Mouse (Mus musculus) right cerebral cortex, postnatal 25 days (tissue): Measurements from ENCODE around the gene Ccdc158.
A peak's percentile ranks its signal among the peaks of the same experiment; 100 is the strongest.

Experiments
- DNase-seq: peaks from one replicate; pipeline ENCODE4 v3.0.0; 2022

Gene Ccdc158

DNA sequence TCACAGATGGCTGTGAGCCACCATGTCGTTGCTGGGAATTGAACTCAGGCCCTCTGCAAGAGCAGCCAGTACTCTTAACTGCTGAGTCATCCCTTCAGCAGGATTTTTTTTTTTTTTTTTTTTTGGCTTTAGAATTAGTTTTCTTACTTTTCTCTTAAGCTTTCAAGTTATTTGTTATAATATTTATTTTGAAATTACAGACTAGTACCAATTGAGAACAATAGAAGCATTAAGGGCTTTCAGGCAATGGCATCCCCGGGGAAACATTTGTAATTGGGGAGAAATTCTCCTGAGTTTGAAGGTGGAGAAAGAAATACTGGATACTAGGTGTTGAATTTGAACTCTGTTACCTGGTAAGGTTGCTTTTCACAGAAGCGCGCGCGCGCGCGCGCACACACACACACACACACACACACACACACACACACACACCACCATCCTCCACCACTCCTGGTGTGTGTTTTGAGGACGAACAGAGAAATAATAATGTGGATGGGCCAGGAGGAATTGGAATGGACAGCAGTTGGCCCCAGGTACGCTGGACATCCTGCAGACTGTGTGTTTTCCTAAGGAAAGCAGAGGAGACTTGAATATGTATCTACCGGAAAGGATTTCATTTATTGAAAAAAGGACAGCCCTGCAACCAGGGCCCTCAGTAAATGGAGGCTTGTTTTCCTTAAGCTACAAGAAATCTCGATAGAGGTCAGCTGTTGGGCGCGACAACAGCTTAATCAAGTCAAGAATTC, 9.8 kb upstream of the Ccdc158 start:
- DNase-seq = no peak

DNA sequence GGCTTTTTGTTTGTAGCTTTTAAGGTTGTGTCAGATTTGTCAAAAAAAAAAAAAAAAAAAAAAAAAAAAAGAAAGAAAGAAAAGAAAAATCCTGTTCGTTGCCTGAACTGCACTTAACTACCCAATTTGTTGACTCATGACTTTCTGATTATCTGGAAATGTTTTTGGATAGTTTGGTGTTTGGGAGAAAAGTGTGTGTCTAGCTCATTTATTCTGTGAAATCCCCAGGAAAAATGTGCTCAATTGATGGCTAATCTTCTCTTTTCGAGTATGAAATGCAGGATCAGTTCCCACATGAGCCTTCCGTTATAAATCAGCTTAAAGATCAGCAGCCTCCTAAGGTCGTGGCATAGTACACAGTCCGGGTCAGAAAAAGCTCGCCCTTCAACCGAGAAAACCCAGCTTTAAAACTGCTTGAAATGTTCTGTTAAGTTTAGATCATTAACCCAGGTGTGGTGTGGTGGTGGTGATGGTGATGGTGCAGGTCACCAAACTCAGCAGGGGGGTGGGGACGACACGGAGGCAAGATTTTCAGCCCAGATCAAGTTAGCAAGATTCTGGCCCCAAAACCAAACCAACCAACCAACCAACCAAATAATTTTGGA, 8.9 kb upstream of the Ccdc158 start:
- DNase-seq = no peak

DNA sequence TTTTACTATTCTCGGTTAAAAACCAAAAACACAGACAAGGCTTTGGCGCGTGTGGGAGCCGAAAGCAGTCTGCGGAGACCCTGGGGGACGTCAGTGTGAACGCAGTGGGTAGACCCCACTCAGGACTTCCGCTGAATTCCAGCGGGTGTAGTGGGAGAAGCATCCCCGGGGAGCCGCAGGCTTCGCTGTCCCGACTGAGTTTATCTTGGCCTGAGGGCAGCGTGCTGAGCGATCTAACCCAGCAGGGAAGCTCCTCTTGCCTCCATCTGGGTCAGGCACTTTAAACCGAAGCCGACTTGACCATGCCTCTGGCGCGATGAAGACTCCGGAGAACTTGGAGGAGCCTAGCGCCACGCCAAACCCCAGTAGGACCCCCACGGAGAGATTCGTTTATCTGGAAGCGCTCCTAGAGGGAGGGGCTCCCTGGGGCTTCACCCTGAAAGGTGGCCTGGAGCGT, 8.3 kb upstream of the Ccdc158 start, which contains the start of gene Shroom3:
Shroom3 (plus strand) TSS at position 85 of the 457 bp plus-strand sequence.
- no peak for DNase-seq

DNA sequence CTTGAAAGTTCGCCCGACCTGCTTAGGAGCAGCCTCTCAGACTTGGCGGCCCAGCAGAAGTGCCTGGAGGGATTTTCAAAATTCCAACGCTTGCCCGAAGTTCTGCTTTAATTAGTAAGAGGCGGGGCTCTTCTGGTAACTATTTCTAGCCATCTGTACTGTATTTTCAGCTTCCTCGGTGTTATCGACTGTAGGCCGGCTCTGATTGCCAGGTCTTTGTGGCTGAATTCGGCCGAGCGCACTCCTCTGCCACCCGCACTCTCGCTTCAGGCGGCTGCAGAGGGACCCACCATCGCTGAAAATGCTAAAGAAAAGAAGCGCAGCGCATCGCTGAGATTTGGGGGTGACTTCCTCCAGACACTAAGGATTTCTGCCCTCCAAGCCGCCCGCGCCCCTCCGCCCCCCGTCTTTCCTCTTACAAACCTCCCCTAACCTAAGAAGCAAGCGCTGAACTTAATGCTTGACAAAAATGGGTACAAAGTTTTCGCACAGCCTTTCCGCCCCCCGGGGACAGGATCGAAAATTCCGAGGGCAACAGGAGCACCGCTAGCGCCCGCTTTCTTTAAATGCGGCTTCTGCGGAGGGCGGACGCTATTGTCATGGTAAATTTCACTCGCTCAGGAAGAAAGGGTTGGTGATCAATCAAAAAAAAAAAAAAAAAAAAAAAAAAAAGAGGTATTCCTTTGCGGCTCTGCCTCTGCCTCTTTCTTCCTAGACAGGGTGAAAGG, 7.7 kb upstream of the Ccdc158 start:
- no peak for DNase-seq

DNA sequence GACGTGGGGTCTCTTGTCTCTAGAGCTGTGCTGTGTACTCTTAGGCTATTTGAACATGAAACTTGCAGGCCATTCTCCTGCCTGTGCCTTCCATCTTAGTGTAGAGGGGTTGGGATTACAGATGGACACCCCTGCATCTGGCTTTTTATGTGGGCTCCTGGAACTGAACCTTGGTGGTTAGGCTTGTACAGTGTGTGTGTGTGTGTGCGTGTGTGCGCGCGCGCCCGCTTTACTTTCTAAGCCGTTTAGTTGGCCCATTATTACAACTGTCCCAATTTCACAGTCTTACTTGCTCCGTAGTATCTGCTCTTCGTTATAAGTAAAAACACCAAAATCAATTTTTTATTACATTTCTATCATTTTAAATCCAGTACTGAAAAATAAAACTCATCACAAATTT, 6.8 kb upstream of the Ccdc158 start:
- no peak for DNase-seq

DNA sequence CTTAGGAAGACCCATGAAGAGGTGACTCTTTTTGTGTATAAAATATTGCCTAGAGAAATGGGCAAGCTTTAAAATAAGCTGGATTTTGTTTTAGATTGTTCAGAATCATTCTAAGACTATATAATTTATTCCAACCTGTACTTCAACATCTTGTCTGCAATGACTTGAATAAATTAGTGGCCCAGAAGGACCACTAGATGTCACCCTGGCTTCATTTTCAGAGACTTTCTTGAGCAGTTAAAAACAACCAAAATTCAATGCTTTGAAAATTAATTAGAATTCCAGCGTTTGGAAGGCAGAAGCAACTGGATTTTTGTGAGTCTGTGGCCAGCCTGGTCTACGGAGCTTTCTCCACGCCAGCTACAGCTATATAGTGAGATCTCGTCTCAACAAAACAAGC, 4.4 kb upstream of the Ccdc158 start:
- peak; percentile 20 for DNase-seq

DNA sequence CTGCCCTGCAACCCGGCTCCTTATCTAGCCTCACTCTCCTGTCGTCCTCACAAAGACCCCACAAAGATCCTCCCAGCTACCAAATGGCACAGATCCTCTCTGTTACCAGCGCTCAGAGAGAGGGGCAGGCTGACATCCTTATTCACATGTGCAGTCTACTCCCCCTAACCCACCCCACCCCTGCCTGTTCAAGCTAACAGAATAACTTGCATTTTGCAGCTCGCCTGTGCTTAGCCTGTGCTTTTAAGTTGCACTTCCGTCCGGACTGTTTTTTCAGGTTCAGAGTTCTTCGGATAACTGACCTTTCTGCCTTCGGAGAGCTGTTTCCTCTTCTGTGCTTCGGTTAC, 476 bp upstream of the Ccdc158 start:
- no peak for DNase-seq

DNA sequence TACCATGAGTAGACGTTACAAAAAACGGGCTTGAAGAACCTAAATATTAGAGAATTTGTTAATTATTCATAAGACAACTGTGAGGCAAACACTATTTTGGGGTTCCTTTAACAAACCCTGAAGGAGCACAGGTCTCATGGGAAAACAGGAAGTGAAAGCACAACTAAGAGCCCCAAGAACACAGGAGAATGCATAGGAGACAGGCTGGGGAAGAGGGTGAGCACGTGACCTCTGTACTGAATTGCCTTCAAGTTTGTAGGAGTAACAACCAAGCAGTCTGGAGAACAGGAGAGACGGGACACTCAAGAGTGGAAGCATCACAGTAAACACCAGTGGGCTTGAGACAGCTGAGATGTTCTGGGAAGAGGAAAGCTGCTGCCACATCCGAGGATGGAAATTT, 8.2 kb downstream of the Ccdc158 start:
- DNase-seq = no peak

DNA sequence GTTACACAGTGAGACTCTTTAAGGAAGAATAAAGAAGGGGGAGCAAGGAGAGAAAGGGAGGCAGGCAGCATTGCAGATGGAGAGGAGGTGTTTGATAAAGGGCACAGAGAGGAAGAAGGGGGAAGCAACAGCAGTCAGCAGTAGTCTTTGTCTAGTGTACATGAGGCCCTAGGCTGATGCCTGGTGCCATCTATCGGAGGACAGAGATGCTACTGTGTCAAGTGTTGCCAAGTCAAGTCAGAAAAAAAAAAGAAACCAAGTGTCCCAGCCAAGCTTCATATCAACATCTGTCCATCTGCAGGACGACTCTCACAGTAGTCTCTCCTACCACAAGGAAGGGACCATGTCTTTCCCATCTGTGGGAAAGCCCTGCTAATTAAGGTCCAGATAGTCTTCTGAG, 10.8 kb downstream of the Ccdc158 start:
- no peak for DNase-seq

DNA sequence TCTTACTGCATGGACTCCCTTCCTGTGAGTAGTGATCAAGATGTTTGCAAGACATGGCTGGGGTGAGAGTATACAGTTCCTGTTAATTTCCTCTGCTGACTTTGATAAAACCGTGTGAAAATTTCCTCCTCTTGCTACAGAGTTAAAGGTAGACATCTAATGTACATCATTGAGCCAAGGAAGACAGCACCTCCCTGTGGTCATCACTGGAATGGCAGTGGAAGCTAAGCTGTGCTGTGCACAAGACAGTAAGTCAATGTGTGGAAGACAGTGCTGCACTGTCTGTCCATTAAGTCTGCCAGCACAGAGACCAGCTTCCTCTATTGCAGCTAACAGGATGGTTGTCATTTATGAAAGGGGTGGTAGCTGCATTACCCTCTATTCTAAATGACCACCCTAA, 18.8 kb downstream of the Ccdc158 start:
- DNase-seq = peak; percentile 47

DNA sequence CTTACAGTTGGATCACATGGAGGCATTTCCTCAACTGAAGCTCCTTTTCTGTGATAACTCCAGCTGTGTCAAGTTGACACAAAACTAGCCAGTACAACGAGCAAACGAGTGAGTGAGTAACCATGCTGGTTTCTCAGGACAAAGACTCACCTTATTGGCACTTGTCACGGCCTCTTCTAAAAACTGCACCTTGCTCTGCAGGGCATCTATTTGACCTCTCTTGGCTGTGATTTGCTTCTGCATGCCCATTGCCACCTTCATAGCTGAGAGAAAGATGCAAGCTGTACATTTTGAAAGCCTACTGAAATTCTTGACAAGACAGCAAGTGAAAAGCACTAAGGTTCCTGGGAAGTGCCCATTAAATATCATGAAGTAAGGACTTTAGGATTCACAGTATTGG, 34.2 kb downstream of the Ccdc158 start:
- DNase-seq = no peak

DNA sequence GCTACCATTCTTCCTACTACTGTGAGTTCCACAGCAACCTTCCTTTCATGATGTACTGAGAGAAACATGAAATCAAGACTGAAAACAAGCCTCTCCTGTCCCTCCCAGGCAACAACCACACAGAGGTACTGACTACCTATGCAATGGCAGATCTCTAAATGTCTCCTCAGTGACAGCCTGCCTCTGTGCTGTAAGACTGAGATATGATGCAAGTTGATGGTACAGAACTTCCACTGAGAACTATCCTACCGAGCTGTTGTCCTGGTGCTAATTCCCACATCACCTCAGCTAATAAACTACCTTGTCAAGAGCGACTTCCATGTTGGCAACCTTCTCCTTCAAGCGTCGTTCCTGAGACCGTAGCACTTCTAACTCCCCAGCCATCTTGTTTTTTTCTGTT, 39.2 kb downstream of the Ccdc158 start:
- DNase-seq = no peak

DNA sequence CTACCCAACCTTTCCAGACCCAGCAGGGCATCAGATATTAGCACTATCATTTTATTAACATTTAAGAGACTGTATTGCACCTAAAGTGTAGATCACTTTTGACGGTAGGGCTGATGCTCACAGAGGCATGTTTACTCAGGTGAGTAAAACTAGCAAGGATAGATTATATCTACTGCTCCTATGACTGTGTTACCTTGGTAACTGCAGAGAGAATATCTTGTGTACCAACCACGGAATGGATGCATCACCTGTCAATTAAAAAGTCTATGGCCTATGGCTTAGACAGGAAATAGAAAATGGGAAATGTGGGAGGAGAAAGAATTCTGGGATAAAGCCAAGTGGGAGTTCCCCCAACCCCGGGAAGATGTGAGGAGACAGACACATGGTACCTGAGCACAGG, 40.2 kb downstream of the Ccdc158 start:
- no peak for DNase-seq

DNA sequence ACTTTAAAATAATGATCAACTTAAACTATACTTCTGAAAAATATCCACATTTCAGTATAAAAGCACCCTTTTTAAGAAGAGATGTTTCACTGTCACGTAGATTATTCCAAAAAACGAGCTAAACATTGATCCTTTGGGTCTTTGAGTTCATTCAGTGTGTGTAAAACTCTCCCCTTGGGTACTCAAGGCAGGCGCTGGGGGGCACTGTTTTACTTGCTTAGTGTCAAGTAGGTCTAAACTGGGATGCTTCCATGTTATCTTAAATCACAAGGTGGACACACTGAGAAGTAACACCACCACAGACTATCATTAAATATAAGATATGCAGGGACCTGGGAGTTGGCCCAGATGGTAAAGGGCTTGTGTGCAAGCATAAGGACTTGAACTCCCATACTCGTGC, 41.5 kb downstream of the Ccdc158 start:
- DNase-seq = no peak

DNA sequence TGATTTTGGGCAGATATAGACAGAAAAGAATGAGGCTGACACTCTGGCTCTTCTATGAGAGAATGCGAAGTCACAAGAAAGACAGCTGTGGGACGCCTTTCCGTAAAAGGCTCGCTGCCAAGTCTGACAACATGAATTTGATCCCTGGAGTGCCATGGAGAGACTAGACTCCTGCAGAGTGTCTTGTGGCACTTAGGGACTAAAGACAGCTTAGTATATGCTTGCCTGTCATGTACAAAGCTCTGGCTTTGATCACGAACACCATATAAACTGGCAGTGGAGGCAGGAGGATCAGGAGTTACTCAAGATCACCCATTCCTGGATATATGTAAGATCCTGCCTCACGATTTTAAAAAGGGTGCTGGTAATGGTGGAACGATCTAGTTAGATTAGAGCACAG, 47.2 kb downstream of the Ccdc158 start:
- DNase-seq = no peak

DNA sequence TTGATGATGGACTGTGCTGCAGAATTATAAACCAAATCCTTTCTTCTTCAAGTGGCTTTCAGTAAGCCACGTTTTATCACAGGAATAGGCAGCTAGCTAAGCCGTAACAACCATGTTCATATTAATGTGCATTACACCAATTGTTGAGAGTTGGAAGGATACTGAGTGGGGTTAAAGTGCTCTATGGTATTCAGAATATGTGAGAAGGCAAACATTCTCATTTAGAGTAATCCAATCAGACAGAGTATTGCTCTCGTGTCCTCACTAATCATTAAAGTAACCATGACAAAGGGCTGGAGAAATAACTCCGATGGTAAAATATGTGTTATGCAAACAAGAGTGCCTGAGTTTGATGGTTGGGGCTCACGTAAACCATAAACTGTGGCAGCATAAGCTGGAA, 53.2 kb downstream of the Ccdc158 start:
- DNase-seq = no peak

DNA sequence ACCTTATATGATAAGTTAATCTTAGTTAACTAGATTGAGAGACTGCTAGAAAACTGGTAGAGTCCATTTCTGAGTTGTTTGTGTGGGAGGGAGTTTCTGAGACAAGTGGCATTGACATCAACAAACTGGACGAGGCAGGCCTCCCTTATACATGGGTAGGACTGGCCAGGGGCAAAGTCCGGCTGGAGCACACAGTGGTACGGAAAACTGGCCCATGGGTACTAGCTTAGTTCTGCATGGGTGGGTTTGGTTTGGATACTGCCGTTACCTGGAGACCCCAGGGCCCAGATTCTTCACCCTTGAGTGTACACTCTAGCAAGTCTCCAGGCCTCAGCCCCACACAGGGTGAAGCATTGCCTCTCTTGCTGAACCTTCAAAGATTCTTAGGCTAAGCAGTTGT, 62.3 kb downstream of the Ccdc158 start:
- no peak for DNase-seq

DNA sequence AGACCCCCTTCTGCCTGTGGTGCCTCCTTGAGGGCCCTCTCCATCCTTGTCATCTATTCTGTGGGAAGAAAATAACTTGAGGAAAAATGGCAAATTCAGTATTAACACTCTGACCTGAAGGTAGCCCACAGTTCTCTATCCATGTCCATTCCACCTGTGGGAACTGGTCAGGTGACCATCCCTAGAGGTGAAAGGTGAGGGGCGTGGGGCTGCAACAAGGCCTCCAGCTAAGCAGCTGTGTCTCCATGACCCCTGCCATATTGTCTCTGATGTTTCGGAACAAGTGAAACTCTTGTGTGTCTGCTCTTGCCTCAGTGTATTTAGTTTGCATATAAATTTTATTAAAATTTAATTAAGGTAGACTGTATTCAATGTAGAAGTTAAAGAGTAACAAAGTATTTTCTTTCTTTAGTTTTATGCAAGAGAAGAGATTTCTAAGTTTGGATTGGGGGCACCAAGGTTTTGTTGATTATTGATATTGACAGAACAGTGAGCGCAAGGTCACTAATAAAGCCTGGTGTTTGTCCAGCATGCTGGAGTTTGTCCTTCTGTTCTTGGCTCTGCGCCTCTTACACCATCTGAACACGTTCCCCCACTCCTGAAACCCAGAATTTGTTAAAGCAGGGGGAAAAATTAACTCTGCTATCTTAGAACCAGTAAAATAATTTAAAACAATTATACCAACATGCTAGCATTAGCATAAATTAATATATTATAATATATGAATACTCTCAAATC, 67.4 kb downstream of the Ccdc158 start:
- DNase-seq = no peak

DNA sequence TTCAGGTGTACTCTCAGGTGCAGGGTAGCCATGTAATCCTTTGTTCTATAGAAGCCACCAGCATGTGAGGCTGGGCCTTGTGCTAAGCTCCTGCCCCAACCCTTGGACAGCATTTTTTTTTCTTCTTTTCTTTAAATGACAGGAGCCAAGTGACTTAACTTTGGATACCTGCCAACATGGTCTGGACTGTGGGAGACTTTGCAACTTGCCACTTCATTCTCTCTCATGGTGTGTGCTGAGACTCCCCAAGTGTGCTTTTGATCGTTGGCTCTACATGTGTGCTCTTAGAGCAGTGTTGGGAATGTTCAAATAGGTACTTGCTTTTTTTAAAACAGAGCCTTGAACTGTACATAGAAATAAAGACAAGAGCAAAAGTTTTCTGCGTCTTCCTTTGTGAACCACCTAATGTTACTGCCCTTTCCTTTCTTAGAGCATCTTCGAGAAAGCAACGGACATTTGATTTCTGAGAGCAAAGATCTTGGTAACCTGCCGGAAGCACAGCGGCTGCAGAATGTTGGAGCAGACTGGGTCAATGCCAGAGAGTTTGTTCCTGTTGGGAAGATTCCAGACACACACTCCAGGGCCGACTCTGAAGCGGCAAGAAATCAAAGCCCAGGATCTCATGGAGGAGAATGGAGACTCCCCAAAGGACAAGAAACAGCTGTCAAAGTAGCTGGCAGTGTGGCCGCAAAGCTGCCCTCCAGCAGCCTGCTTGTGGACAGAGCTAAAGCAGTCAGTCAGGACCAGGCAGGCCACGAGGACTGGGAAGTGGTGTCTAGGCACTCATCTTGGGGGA, 70.4 kb downstream of the Ccdc158 start:
- no peak for DNase-seq

DNA sequence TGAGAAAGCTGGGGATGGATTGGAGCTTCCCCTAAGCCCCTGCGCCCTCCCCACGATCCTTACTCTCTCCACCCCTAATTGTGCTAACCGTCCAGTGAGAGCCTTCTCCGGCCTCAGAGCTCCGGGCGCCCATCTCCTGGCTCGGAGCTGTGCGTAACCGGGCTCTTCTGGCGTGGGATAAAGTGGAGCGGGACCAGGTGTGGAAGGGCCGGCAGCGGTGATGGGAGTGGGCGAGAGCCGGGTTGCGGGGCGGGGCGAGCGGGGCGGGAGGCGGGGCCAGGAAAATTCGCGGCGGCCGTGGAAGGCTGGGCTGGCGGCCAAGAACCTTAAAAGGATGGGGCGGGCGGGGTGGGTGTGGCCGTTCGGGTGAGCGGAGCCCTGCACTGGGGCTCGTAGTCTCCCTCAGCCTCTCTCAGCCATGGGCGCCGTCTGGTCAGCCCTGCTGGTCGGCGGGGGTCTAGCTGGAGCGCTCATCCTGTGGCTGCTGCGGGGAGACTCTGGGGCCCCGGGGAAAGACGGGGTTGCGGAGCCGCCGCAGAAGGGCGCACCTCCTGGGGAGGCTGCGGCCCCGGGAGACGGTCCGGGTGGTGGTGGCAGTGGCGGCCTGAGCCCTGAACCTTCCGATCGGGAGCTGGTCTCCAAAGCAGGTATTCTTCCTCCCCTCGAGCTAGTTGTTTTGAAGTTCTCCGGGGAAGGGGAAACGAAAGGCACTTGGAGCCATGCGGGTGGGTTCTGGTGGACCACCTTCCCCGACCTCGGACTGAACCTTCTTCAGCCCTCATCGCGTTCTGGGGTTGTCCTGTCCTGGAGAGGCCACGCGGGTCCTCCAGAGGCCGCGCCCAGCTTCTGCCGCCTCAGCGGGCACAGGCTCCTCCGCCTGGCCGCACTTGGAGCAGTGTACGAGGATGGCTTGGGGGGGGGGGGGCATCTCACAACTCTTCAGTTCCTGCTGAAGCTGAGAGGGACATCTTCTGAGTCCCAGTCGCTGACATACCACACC, 72.1 kb downstream of the Ccdc158 start, which contains the start of gene Stbd1:
Stbd1 (plus strand) TSS at position 351 of the 1,000 bp plus-strand sequence.
- DNase-seq = peak; percentile 22

DNA sequence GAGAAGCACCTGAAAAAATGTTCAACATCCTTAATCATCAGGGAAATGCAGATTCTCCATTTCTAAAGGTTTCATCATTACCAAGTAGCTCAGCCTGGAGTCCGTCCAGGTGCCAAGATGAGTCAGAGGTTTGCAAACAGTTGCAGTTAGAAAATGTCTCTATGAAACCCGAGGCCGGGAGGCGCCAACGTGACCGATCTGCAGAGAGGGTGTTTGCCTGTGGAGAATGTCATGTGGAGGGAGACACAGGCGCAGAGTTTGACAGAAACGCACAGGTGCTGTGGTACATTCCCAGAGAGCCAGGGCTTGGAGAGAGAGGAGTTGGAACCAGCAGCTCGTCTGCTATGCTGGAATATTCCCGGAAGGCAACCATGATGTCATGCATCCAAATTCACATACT, 76.0 kb downstream of the Ccdc158 start:
- DNase-seq = peak; percentile 14
